Mouse (Mus musculus) liver, adult (tissue): ENCODE measurements around the gene Als2cl.

Experiments used
- GATA4 ChIP-seq: IDR thresholded peaks from 2 replicates; pipeline ENCODE4 v1.6.1; 2014; ENCODE audit warnings: mild to moderate bottlenecking, low read length; ENCODE audit not compliant: insufficient replicate concordance

Als2cl gene

DNA sequence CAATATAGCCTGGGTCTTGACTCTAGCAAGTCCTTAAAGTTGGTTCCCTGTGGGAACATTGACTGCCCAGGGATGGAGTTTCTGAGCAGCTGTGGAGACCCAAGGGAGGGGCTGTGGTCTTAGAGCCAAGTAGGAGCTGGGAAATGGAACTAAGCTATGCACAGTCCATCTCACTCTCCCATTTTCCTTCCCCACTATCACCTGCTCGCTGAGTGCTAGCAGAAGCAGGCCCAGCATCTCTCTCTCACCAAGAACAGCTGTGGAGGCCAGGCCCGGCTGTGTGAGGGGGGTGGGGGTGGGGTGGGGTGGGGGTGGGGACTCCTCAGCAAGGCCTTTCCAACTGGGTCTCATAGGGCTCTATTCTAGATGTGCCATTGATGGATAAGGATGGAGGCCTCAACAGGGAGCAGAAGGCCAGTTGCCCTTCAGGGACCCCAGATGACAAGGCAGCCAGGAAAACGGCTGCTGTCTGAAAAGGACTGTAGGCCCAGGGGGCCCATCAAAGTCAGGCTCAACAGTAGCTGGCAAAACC, 4.9 kb upstream of the Als2cl start:
- no peak for TF ChIP-seq GATA4

DNA sequence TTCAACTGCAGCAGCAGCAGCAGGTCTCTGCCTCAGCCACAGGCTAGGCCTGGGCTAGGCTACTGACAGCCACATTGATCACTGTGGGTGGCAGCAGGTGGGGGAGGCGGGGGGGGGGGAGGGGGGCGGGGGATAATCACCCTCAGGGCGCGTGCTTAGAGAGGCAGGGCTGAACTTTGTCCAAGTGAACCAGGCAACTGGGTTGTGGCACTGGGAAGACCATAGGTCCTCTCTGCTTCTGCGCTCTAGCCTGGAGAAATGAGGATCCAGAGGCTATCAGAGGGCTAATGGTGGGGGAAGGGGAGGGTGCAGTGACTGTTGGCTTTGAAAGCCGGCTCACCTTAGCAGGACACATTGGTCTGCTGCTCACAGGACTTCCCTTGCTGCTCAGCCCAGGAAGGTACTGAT, 4.4 kb upstream of the Als2cl start:
- TF ChIP-seq GATA4: peak; percentile 31; the same call in 1 of the 2 replicates

DNA sequence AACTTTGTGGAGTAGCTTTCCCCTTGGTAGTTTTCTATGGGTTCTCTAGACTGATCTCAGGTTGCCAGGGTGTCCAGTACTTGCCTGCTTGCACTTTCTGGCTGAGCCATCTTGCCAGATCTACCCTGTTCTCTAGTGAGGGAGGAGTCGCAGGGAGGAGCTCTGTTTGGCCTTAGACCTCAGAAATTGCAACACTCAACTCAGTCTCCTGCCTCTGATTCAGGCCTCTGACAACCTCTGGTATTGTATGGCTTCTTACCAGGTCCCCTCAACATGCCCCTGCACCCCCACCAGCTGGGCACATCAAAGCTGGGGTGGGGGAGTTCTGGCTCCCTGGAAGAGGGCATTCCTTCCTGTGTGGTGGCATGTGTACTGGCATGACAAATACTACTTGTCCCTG, 2.3 kb upstream of the Als2cl start:
- no peak for TF ChIP-seq GATA4

DNA sequence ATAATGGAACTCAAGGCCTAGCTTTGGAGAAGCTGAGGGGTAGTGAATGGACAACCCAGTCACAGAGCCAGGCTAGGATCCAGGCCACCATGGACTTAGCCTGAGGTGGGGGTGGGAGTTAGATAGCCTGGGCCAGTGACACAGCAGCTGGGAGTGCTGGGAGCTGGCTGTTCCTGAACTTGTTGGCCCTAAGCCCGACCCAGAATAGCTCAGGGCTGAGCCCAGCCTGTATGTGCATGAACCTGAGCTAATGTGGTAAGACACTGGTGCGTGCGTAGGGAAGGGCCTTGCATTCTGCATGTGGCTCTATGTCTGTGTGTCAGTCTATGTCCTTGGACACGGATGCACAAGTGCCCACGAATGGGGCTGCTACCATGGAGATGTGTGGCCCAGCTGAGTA, 1.8 kb upstream of the Als2cl start:
- TF ChIP-seq GATA4: peak; percentile 34; the same call in 1 of the 2 replicates

DNA sequence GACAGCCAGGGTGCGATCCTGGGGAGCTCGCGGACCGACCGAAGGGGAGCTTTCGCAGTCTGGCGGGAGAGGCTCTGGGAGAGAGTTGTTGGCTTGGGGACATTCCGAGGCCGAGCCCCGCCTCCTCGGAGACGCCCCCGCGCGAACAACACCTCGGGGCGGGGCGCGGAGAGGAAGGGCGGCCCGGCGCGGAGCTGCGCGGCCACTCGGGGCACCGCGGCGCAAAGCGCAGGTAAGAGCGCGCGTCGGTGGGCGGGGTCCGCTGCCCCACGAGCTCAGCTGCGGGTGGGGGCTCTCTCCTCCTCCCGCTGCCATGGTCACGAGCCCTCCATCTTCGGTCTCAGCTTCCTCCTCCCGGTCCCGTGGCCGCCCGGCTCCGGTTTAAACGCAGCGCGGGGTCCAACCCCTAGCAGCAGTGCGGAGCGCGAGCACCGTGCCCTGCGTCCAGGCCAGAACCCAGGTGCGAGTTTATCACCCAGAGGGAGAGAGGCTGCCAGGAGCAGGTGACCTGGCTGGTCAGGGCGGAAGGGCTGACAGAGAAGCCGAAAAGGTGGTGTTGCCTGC, 410 bp downstream of the Als2cl start, which contains the start of gene Tmie:
Tmie (minus strand) TSS at position 116 of the 564 bp plus-strand sequence.
- TF ChIP-seq GATA4: peak; percentile 11; the same call in 1 of the 2 replicates

DNA sequence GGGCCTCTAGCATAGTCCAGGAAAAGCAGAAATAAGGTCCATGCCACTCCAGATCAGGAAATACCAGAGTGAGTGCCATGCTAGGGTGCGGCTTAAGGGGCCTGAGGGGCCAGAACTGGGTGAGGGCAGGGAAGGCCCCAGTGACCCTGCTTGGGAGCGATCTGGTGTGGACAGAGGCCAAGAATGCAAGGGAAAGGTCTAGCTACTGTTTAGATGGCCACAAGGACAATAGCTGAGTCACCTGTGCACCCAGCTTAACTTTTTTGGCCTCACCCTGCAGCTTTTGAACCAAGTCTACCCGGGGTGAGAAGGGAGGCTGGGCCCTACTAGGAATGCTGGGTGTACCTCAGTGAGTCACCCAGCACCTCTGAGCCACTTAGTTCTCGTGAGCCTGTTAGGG, 1.1 kb downstream of the Als2cl start:
- no peak for TF ChIP-seq GATA4

DNA sequence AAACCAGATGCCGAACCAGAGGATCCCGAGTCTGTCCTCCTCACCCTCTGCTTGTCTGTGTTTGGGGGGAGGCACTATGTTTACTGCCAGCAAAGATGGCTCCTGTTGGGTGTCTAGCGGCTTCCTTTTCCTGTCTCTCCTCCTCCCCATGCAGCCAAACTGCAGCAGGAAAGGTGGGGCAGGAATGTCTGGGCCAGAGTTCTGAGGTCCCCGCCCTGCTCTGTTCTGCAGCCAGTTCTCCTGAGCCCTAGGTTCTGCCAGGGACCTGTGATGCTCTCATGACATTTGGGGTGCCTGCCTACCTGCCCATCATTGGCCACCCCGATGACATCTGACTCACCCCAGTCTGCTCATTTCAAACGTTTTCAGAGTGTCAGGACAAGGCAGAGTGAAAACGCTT, 2.3 kb downstream of the Als2cl start:
- no peak for TF ChIP-seq GATA4

DNA sequence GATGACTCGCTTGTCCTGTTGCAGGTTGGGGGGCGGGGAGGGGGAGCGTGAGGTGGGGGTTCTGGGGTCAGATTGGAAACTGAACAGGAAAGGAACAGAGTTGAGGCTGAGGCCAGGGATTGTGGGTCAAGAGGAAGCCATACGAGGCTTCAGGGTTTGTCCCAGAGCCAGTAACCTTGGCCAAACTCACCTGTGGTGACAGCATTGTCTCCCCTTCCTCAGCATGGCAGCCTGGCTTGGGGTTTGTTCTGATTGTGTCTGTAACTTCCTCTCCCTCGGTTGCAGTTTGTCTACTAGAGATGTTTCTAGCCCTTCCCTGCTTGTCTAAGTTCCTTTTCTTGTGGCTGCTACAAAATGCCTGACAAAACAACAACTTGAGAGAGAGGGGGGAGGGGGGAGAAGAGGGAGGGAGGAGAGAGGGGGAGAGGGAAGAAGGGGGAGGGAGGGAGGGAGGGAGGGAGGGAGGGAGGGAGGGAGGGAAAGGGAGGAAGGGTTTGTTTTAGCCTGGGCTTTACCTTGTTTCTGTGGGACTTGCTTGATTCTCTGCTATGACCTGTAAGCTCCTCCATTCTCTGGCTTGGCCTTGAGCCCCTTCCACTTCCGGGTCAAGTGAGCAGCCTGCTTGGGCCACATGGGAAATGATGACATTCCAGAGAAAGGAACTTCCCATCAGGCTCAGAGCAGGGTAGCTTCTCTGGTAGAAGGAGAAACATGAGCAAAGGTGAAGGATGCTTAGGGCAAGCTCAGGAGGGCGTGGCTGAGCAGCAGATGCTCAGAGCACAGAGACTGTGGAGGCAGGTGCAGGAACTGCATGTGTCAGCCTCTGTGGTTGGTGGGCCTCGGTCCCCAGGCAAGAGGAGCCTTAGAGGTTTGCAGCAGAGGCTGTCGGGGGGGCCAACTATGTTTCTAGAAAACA, 8.0 kb downstream of the Als2cl start:
- TF ChIP-seq GATA4: no peak

DNA sequence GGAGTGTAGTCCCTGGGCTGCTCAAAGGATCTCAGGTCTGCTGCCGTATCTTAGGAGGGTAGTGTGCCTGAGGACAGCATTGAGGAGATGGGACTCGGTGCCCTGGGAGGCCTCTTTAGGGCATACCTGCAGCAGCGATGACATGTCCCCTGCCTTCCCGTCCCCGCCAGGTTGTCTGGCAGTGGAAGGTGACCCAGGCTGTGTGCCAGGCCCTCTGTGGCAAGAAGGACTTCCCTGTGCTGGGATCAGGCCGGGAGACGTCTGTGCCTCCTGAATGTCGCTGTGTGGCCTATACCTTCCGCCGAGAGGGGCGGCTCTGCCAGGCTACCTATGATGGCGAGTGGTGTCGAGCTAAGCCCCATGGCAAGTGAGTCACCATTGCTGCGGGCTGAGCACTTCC, 9.3 kb downstream of the Als2cl start:
- no peak for TF ChIP-seq GATA4

DNA sequence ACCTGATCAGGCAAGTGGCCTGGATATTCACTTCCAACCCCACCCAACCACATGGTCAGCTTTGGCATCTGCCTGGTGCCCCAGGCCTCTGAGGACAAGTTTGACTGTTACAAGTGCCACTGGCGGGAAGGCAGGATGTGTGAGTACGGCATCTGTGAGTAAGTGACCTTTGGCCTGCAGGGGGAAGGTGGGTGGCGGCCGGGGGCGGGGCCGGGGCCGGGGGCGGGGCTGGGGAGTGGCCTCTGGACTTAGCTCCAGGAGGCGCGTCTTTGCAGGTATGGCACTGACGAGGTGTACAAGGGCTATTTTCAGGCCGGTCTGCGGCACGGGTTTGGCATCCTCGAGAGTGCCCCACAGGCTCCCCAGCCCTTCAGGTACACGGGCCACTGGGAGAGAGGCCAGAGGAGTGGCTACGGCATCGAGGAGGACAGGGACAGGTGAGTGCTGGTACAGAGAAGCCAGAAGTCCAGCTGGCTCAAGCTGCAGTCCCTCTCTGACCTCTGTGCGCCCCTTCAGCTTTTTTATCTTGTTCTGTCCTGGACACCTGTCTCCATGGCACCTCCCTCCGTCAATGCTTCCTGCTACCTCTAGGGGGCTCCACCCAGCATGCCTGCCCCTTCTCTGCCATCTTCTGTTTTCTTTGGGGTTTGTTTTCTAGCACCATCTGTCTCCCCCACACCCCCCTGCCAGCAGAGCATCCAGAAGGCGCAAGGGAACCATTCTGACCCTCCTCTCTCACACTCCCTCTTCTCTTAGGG, 10.5 kb downstream of the Als2cl start:
- TF ChIP-seq GATA4: no peak

DNA sequence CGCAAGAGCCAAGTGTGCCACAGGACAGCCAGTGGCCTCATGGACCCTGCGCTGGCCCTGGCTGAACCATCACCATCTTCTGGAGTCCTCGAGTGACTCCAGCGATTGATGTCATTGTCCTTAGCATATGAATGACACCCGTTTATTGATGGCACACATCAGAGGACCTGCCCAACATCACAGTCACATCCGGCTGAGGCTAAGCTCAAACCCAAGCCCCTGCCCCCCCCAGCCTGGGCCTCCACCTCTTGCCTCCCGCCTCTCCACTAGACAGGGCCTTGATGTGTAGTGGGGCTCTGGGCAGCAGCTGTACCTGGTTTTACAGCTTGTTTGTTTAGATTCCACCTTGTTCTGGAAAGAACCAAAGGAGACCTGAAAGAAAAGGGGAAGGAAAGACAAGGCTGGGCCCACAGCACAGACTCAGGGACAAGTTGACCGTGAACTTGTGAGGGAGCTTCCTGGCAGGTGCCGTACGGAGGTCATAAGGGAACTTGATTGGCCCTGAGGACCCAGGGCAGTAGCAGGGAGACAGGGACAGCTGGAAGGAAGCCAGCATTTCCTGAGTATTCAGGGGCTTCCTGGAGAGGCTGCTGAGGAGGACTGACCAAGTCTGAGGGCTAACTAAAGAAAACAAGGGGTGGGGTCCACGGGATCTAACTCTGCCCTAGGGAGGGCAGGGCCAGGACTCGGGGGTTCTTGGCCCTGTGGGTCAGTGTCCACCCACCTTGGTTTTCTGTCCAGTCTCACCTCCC, 11.6 kb downstream of the Als2cl start:
- no peak for TF ChIP-seq GATA4

DNA sequence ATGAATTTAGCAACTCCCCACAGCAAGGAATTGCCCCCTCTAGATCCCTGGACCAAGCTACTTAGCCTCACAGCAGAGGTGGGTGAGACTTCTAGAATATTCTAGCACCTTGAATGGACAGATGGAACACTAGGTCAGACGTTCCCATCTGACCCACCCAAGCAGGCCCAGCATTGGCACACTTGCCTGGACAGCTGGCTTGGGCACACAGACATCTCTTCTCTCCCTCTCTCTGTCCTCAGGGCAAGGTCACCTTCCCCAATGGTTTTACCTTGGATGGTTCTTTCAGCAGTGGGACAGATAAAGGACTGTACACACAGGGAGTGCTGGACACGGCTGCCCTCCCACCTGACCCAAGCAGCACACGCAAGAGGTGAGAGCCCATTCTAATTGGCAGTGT, 12.9 kb downstream of the Als2cl start:
- TF ChIP-seq GATA4: no peak

DNA sequence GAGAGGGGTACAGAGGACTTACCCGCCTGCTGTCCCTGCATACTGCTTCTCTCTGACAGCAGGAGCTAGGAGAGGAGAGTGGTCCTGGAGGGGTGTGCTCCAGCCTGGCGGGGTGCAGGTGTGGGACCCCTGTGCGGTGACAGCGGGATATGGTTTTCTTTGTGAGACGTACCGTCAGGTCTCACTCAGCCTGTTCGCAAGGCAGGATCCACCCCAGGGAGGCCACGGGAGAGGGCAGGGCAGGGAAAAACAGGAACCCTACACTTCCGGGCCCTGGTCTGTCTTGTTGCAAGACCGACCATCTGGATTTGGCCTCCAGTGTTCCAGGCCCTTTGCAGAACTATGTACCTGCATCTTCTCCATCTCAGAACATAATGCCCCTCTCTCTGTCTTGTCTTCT, 13.8 kb downstream of the Als2cl start:
- TF ChIP-seq GATA4: no peak

DNA sequence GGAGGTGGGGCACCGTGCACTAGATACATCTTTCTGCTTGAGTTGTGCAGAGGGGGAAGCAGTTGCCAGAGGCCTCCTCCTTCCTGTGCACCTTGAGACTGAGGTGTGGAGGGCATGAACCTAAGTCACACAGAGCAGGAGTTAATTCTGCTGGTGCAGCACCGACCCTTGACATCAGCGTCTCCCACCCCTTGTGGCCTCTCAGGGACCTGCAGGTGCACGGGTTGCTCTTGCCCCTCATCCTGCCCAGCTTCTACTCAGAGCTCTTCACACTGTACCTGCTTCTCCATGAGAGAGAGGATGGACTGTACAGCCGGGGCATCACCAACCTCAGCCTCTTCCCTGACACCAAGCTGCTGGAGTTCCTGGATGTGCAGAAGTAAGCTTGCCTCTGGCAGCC, 15.8 kb downstream of the Als2cl start:
- no peak for TF ChIP-seq GATA4

DNA sequence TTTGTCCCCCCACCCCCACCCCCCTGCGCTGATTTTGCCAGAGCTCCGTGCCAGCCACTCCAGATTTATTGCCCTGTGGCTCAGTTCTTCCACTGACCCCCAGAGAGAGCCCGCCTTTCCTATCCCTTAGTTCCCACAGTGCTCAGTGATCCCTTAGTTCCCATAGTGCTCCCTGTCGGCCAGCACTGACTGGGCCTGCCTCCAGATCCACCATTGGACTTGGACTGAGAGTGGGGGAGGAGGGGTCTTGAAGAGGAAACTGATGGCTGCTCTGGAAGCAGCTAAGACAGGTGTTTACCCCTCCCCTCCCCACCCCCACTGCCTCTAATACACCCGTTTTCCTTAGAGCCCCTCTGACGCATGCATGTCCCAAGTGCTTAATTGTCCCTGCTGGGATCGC, 16.3 kb downstream of the Als2cl start:
- no peak for TF ChIP-seq GATA4
